In the genomic region with DNA sequence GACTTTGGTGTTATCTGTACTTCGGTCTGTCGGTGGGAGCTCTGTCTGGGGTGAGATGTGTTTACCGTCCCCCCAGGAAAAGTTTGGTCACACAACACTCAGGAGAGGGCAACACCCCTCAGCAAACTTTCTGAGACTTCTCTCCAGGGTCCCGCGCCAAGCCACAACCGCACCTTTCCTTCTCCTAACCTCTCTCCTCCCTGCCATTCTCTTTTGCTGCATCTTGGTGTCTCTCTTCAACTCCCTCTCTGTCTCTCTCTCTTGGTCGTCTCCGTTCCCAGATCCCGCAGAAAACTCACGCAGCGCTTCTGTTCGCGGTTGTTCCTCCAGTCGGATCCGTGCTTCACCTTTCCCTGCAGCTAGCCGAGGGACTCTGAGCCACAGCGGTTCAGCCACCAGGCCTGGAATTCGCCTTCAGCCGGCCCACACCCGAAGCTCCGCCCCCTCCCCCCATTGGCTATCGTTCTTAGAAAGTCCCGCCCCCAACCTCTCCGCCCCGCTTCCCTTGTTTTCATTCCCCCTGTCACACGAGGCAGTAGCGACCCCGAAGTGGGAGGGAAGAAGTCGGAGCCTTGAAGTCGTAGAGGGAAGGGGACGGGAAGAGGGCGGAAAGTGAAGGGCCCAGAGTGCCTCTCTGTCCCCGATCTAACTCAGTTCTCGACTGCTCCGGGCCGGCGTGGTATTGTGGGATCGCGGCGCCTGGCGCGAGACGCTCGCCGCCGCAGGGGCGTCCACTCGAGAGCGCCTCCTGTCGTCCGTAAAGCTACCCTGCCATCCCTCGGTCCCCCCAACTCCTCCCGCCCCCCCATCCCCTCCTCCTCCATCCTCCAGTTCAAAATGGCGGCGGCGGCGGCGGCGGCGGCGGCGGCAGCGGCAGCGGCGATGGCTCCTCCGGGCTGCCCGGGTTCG, we compare ENCODE assay signal across 8 mouse cellular contexts. TPM values are rescaled to one million over a fixed set of nuclear protein-coding genes. Genes with fewer than 3 reads are reported as not detected.
DNase-seq lines count a peak whose midpoint lies in the region; ATAC-seq lines count a peak whose summit lies in the region.

A gene (minus strand): TSS at position 431 of the 909 bp plus-strand sequence.
A gene (plus strand): TSS at position 823 of the 909 bp plus-strand sequence.

- peak within 1 kb of the TSS; percentile 97 for H3K9ac ChIP-seq in hindbrain, embryonic 11.5 days (ENCODE audit: low read depth, low read length)

- H3K9me3 ChIP-seq in hindbrain, embryonic 11.5 days (ENCODE audit: control insufficient read depth, low read length), result no peaks in the 10 kb centered on the region

- ATAC-seq in hindbrain, embryonic 11.5 days (ENCODE audit: low FRiP score), result peak; percentile 95

- no peaks in the 10 kb centered on the region for H3K36me3 ChIP-seq in hindbrain, embryonic 11.5 days (ENCODE audit: control insufficient read depth, insufficient read depth, low read length)

- peak within 1 kb of the TSS; percentile 95 for H3K4me3 ChIP-seq in hindbrain, embryonic 11.5 days (ENCODE audit: low read depth, low read length)

- H3K27me3 ChIP-seq in hindbrain, embryonic 11.5 days (ENCODE audit: control insufficient read depth, insufficient read depth, low read length), result no peaks in the 10 kb centered on the region

- H3K4me2 ChIP-seq in hindbrain, embryonic 11.5 days (replicated peaks; ENCODE audit: low read depth, low read length), result peak within 1 kb of the TSS; percentile 74

- peak; percentile 100 for DNase-seq in Muller cell, postnatal 12 days (ENCODE audit: inconsistent ontology term)
- peak; percentile 98 for DNase-seq in cerebellum, adult 9-11 months
- DNase-seq in frontal cortex, adult 2 months (ENCODE audit: extremely low spot score in 1 of 2, low spot score in 1 of 2), result peak; percentile 94 to 96
- DNase-seq in hindbrain, embryonic 11.5 days (ENCODE audit: low spot score), result peak; percentile 97
- peak; percentile 92 to 93 for DNase-seq in layer of hippocampus, postnatal 10 days (ENCODE audit: low spot score in 2 of 2)
- peak; percentile 97 for DNase-seq in lung, postnatal 10 days
- peak; percentile 92 for DNase-seq in ovary, postnatal 36 days (ENCODE audit: low spot score)
- DNase-seq in thymus, postnatal 25 days, result peak; percentile 90

- under 1% methylated on average over 48 of the region's 68 CpGs for WGBS in hindbrain, embryonic 11.5 days

- peak within 1 kb of the TSS; percentile 94 for H3K27ac ChIP-seq in hindbrain, embryonic 11.5 days (ENCODE audit: low read depth, low read length)

- H3K4me1 ChIP-seq in hindbrain, embryonic 11.5 days (replicated peaks; ENCODE audit: control insufficient read depth, insufficient read depth, low read length), result 0 out of 2 replicates have a peak, but pooled peaks cover 5% of the 10 kb centered on the region

RNA-seq across cellular contexts. Expression of the first gene that starts in this region (rescaled TPM):
- polyA plus RNA-seq in frontal cortex, adult 2 months (2012; rRNA removed), result 56.3 and 59.9 TPM in 2 replicates
- polyA plus RNA-seq in hindbrain, embryonic 11.5 days (2014; fragmentation: Nextera tagmentation; extraction: Ambion mirVana), result 38.7 and 39.7 TPM in 2 replicates
- 10 to 100 TPM; 40.2 to 42.0 TPM for total RNA-seq in layer of hippocampus, postnatal 10 days (2021)

RNA-seq across cellular contexts. Expression of the second gene that starts in this region (rescaled TPM):
- polyA plus RNA-seq in frontal cortex, adult 2 months (2012; rRNA removed), result 16.5 and 18.0 TPM in 2 replicates
- polyA plus RNA-seq in hindbrain, embryonic 11.5 days (2014; fragmentation: Nextera tagmentation; extraction: Ambion mirVana), result 27.2 and 29.5 TPM in 2 replicates
- 10 to 100 TPM; 42.3 to 45.4 TPM for total RNA-seq in layer of hippocampus, postnatal 10 days (2021)

Comparison
In these comparisons a context has a peak if more than half of its experiments do, and no peak if none do; other contexts are left out.
1. Peak in every context shown above with its lines: DNase-seq, ATAC-seq, H3K4me3 ChIP-seq and H3K27ac ChIP-seq.